Mouse (Mus musculus) urinary bladder, postnatal 14 days (tissue): ENCODE results near the gene Sntb2.
"Not testable (repeated sequence)": the region's sequence is repeated elsewhere in the genome, so short reads cannot be mapped to it uniquely, and the experiment has no call there.

ENCODE experiments used
- DNase-seq: peaks from one replicate; pipeline ENCODE4 v3.0.0; 2021; ENCODE audit warnings: low spot score

Sntb2 gene

DNA sequence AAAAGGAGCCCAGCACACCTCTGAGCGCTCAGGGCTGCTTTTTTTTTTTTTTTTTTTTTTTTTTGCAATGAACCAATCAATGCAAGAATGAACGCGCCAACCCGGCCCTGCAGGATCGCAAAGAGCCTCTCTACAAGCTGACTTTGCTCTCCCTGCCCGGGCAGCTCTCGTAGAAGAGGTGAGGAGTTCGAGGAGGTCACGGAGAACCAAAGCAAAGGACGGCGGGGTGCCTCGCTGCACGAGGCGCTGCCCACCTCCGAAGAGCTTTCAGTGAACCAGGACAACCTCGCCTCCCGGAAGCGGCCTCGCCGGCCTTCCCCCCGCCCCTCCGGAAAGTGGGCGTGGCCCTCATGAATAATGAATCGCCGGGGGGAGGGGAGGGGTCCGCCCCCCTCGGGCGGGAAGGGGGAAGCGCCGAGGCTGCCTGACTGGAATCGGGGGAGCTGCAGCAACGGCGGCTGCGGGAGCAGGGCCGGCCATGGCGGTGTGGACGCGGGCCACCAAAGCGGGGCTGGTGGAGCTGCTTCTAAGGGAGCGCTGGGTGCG lies at the start of gene Sntb2:
Gene Sntb2, plus strand, starts transcription at position 427 of the 546 bp plus-strand sequence.
- DNase-seq: peak; percentile 94

DNA sequence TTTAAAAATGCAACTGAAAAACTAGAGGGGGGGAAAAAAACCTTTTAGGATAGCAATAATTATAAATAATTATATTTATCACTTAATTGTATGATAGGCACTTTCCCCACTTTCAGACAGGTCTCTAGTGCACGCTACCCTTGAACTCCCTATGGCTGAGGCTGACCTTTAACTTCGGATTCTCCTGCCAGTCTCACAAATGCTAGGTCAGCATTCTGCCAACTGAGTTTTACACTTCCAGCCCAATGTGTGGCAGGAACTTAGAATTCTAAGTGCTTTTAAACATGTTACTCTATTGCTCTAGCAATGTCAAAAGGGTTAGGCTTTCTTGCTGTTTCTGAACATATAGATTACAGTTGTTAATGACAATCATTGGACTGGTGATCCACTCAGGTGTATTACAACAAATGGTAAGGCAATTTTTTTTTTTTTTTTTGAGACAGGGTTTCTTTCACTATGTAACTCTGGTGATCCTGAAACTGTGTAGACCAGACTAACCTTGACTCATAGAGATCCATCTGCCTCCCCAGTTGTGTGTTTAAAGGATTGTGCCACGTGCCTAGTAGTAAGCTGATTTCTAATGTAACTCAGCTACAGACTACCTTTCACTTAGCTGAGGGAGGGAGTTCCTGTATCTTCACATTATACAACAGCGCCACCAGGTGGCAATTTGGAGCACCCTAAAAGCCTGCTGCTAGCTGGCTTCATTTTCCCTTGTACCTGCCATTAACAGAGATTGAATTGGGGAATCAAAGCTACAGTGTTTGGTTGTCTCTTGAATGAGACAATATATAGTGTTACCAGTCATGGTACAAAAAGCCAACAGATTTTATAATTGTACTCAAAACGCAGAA lies 48.0 kb upstream of the Sntb2 start:
- DNase-seq: peak; percentile 81

DNA sequence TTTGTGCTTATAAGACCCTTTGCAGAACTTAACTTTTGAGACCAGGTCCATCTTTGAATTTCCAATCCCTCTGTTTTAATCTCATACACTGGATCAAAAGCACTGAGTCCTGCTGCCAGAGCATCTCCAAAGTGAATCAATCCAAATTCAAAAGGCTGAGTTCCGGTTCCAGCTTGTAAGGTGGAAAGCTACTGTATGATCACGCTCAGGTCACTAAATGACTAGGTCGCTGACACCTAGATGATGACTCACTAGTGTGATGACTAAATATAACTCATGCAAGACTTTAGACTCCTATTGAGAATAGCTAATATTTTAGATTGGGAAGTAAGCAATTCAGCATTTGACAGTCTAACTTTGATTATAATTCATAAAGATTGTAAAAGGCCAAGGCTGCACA lies 46.7 kb upstream of the Sntb2 start:
- DNase-seq: no peak

DNA sequence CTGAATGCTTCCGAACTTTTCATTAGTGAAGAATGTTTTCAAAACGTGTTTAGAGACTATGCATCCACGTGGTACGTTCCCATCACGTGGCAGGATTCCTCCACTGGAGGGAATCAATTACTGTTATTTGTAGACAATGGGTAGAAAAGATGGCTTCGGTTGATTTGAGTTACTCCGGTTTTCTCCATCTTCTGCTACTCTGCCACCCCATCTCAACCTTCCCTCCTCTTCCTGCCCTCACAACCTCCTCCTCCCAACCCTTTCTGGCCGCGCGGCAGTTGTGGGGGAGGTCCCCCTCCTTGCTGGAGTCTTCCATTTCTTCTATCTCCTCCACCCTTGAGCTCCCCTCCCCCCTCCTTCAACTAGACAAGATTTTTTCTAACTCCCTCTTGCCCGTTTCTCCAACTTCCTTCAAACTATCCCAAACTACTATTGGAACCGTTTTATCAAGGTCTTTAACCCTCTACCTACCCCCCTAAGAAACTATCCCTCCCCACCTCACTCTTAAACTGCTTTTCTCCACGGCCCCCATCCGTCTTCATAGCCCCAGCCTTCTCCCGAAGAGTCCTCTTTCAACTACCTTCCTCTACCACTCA lies 43.2 kb upstream of the Sntb2 start:
- DNase-seq: no peak

DNA sequence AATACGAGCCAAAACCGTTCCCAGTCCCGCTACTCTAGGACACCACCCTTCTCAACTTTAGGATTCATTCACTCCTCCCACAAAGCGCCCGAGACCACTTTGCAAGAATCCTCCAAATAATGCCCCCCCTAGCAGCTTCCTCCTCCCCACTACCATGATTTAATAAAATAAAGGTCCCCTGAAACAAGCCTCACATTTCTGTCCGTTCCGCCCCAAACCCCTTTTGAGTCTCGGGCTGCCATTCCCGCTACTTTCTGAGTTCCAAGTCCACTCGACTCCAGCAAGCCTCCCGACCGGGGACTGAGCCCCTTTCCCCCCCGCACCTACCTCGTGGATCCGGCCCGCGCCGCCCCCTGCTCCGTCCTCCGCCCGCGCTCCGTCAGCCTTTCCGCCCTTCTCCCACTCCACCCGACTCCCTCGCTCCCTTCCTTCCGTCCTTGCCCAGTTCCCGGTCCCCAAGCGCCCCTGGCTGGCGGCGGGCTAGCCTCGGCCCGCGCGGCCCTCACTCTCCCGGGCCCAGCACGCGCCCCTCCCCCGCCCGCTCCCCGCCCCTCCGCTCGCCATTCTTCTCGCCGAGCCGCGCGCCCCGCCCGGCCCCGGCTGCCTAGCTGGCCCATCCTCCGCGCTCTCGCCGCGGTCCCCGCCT lies 42.6 kb upstream of the Sntb2 start:
- DNase-seq: no peak

DNA sequence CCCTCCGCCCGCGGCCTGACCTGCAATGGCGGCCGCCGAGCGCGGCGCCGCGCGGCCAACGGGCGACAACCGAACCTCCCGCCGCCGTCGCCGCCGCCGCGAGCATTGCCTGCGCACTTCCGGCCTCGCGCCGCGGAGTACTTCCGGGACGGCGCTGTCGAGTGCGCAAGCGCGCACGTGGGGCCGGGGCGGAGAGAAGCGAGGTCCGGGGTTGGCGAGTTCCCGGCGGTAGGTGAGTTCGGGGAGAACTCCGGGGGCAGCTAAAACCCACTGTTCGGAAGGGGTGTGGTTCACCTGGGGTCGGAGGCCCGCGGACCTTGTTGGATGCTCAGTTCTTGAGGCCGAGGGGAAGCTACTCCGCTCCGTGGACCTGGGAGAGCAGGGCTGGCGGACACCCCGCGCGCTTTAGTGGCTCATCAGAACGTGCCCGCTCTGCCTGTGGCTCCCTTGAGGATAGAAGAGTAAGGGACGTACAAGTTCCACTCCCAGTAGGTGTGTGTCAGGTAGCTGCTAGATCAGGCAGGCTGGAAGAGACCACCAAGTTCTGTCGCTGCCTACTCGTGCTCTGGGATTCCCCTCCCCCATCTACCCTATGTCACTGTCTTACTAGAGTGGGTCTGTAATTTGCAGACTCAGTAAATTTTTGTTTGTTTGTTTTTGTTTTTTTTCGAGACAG lies 41.9 kb upstream of the Sntb2 start, which contains the start of gene Utp4:
Gene Utp4, plus strand, starts transcription at position 156 of the 676 bp plus-strand sequence.
- peak; percentile 87 for DNase-seq

DNA sequence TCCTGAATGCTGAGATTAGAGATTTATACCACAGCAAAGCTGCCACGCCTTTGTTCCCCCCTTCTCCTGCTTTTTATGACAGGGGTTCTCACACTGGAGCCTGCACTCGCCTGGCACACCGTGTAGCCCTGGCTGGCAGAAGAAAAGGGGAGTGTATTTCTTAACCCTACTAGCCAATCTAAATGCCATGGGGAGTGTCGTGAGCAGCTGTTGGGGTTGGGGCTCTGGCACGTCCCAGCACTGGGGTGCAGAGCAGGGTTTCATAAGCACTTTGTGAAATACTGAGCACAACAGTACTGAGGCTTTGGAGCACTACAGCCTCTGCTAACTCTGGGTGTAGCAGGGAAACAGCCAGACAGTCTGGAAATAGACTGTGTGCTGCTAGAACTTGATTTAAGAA lies 36.1 kb upstream of the Sntb2 start:
- DNase-seq: no peak

DNA sequence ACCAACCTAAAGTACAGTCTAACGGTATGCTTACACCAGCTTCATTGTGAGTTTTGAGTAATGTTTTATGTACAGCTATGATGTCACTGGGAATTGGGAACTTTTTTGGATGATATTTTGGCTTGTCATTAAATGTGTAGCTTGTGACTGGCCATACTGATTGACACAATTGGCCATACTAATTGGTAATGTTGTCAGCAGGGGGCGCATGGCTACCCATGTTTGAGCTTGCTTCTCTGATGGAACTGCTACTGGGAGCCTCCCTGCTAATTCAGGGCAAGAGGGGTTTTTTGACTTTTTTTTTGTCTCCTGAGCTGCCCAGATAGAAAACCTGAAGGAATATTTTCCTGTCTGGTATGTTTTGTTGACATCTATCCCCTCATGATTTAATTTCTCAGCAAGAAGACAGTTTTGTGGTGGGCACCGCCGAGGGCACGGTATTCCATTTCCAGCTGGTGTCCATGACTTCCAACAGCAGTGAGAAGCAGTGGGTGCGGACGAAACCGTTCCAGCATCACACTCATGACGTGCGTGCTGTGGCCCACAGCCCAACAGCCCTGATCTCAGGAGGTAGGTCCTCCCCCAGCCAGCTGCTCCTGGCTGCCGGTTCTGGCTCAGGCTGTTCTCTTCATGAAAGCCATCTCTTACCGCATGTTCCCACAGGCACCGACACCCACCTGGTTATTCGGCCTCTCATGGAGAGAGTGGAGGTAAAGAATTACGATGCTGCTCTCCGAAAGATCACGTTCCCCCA lies 29.6 kb upstream of the Sntb2 start:
- peak; percentile 79 for DNase-seq

DNA sequence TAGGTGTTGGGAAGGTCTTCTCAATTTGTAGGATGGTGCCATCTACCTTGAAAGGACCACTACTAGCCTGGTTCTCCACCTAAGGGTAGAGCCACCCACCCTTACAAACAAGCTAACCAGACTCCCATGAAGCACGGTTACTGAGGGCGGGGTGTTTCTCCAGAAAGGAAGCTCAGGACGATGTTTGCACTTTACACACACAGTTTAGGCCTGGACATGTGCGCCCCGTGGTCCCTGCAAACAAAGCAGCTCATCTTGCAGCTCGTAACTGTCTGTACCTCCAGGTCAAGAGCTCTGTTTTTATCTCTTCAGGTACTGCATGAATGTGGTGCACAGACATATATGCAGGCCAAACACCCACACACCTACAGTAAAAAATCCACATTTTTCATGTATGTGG lies 28.9 kb upstream of the Sntb2 start:
- no peak for DNase-seq

DNA sequence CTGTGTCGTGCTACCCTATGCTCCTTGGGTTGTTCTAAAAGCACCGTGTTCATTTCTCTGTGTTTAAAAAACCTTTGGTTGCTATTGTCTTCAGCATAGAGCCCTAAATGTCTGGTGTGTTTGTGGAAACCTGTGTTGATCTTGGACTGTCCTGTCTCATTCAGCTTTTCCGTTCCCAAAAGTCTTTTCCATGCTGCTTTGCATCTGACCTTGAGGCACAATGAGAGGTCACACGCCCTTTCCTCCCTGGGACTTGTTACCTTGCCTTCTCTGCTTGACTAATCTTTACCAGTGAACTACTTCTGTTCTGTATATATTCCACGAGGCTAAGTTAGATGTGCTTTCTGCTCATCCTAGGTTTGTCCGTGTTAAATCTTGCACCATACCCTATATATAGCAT lies 28.1 kb upstream of the Sntb2 start:
- no peak for DNase-seq

DNA sequence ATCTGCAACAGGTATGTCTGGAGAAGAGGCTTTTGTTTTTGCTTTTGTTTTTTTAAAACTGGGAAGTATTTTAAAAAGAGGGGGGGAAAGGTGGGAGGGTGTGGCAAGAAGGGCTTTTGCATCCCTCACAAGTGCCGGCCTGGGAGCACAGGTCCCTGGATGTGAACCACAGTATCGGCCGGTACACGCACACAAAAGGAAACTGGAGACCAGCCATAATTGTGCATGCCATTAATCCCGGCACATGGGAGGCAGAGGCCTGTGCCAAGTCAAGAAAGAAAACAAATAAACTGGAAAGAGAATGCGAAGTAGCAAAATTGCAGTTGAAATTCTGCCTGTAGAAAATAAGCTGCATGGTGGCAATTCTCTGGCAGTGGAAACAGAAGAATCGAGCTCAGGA lies 27.3 kb upstream of the Sntb2 start:
- no peak for DNase-seq

DNA sequence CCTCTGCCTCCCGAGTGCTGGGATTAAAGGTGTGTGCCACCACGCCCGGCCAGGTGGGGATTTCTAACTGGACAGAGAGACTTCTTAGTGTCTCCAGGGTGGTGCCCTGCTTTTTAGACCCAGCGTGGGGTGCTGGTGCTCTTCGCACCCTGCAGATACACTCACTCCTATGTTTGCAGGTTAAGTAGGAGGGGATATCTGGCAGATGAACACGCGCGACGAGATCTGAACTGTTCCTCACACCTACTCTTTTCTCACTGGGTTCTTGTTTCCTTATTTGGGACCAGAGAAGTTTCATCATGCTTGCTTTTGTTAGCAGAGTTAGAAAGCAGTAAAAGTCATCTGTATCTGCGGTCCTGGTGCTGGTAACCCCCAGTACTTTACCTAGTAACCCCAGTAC lies 21.9 kb upstream of the Sntb2 start:
- no peak for DNase-seq

DNA sequence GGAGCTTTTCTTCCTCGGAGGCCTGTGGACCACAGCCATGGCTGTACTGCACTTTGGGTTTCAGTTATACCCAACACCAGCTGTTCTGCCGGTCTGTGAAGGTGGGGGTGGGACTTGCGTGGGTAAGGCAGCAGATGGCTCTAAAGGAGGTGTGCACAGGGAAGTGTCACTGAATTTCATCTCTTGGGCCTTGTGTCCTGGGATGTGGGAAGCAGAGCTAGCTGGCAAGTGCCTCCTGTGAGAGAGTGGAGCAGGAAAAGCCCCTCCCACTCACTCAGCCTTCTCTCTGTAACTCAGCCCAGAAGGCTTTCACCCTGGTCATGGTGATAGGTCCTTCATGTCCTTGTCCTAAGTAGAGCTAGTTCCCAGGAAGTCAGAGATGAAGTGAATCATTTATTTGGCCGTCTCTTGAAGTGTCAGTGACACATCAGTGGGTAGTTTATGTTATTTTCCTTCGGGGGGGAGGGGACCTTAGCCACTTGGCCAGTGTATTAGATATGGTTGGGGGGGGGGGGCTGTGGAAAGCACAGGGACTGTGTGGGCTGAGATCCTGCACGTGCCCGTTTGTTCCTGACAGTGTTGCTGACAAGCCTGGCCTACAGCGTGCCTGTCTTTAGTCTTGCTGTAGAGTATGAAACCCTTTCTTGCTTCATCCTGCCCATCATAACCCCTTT lies 15.7 kb upstream of the Sntb2 start:
- DNase-seq: no peak

DNA sequence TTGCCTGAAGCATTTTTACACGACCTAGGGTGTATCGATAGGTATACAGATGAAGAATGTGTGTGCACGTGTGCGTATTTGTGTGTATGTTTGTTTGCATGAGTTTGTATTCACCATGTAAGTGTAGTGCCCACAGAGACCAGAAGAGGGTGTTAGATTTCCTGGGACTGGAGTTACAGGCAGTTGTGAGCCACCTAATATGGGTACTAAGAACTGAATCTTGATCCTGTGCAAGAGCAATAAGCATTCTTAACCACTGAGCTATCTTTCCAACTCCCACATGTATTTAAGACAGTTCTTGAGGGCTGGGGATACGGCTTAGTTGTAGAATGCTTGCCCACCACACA lies 15.2 kb upstream of the Sntb2 start:
- no peak for DNase-seq

DNA sequence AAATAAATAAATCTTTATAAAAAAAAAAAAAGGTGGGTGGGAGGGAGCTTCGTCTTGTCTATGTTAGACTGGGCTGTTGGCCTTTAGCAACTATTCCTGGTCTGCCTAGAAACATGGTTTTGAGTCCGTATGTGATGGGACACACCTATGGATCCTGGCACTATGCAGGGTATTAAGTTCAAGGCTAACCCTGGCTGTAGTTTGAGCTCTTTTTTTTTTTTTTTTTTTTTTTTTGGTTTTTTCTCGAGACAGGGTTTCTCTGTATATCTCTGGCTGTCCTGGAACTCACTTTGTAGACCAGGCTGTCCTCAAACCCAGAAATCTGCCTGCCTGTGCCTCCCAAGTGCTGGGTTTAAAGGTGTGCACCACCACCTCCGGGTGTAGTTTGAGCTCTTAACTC lies 11.5 kb upstream of the Sntb2 start:
- DNase-seq: no peak

DNA sequence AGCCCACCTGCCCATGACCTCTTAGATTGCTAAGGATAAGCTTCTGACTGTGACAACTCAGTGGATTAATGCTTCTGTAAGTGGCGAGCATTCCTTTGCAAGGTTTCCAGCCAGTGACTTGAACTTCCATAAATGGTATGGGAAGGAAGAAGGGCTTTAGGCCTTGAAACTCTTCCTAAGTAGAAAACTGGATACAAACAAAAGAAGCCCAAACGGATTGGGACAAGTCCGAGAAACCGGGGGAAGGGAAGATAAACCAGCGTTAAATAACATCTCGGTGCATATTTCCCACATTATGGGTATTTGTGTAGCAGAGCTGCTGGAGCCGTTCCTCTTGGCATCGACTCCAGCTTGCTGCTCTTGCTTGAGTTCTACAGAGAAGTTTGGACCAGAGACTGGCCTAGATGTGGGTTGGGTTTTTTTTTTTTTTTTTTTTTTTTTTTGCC lies 10.6 kb upstream of the Sntb2 start:
- peak; percentile 48 for DNase-seq

DNA sequence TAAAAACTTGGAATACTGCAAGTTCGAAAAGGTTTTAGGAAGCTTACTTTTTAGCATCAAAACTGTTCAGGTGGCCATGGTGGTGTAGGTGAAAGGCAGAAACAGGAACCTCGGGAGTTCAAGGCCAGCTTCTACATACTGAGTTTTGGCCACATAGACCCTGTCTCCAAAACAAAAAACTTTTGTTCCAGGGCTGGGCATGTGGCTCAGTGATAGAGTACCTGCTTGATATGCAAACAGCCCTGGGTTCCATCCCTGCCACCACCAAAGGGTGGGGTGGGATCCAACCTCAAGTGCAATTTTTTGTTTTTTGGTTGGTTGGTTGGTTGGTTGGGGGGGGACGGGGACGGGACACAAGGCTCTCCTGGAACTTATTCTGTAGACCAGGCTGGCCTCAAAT lies 10.1 kb upstream of the Sntb2 start:
- no peak for DNase-seq

DNA sequence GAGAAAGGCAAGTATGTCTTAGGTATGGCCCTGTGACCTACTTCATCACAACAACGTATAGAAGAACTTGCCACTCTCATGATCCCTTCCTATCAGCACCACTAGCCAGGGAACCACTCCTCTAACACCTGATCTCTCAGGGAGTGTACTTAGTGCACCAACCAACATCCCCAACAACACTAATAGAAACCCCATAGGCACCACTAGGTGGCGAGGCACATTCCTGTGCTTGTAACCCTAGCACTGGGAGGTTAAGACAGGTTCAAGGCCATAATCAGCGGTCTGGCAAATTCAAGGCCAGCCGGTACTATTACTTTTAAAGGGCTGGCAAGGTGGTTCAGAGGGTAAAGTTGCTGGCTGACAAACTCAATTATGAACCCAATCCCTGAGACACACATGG lies 8.3 kb upstream of the Sntb2 start:
- DNase-seq: no peak

DNA sequence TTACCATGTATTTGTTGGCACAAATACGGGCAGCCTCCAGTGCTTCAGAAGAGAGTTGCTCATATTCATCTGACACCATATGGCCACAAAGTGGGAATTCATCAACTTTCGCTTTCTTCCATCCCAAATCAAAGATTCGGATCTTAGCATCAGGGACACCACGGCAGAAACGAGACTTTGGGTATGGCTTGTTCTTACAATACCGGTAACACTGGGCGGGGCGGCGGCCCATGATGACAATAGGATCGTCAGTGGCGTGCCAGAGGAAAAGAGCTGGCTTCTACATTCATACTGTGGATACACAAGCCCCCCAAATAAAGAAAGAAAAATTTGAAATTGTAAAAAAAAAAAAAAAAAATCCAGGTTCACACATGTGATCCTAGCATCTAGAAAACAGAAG lies 7.4 kb upstream of the Sntb2 start:
- not testable (repeated sequence) for DNase-seq

DNA sequence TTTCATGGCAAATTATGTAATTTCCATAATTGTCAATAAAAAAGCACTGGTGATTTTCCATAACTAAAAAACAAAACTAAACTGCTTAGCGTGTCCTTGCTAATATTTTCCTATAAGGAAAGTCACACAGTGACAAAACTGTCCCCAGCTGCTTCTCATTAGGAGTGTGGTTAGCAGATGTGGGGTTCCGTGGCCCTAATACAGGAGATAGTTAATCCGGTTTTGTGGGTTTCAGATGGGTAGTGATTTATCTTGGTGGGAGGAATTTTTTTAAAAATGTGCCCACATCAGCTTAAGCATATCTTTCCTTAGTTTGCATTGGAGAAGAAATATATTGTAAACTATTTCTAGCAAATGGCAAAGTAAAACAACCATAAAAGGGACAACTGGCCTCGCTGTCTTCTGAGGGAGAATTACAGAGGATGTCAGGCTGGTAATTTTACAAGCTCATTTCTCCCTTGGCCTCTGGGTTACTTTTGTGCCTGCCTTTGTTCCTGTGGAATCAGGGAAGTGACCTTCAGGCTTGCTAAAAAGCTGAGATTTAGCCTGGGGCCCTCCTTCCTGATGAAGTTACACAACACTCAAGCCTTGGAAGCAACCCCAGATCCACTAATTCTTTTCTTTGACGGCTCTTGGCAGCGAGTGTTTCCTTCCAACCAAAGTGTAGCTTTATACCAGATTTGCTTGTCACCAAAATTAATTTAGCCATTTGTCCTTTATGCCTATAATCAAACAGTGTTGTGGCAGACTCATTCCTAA lies 6.2 kb upstream of the Sntb2 start:
- peak; percentile 64 for DNase-seq
